Mouse (Mus musculus) embryo, embryonic 11 days (tissue): ENCODE data around the gene Lactbl1.

Source experiments
- DNase-seq: peaks from one replicate; pipeline ENCODE4 v3.0.0-alpha.2; 2015

Lactbl1 gene

DNA sequence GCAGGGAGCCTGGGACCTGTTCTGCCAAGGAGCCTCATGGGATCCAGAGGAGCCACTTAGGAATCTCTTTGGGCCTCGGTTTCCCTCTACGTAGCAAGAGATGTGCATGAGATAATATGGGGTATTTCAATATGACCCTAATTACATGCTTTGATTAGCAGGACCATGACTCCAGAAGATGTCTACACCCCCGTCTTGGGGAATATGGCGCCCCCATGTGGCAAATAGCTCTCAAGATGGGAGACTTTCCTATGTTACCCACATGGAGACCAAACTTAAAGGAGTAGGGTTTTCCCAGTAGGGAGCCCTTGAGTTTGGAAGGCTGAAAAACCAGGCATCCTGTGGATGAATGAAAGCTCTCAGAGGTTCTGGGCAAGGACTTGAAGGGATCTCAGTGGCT lies 65.7 kb downstream of the Lactbl1 start:
- no peak for DNase-seq
